Mouse (Mus musculus) layer of hippocampus, adult 11-12 months (tissue): ENCODE data around the gene Slc22a16.
A peak's percentile ranks its signal among the peaks of the same experiment; 100 is the strongest.
"Not testable (repeated sequence)": the region's sequence is repeated elsewhere in the genome, so short reads cannot be mapped to it uniquely, and the experiment has no call there.

ENCODE experiments used
- DNase-seq: peaks from one replicate; pipeline ENCODE4 v3.0.0; 2022; ENCODE audit warnings: low spot score

Slc22a16 gene

GRCm38 (mm10) chr10:40570036-40570435 lies at the start of gene Slc22a16:
Slc22a16 (plus strand) TSS chr10:40570336.
- no peak for DNase-seq

GRCm38 (mm10) chr10:40521579-40521978 lies 48.6 kb upstream of the Slc22a16 start:
- no peak for DNase-seq

GRCm38 (mm10) chr10:40523312-40523975 lies 46.7 kb upstream of the Slc22a16 start:
- DNase-seq = no peak

- no peak for DNase-seq
These were observed 45.9 kb upstream of the Slc22a16 start for GRCm38 (mm10) chr10:40524032-40524806.

- peak; percentile 84 for DNase-seq
These were observed 45.1 kb upstream of the Slc22a16 start for GRCm38 (mm10) chr10:40524991-40525390.

GRCm38 (mm10) chr10:40525616-40526155 lies 44.5 kb upstream of the Slc22a16 start:
- no peak for DNase-seq

- DNase-seq = no peak
These were observed 43.8 kb upstream of the Slc22a16 start for GRCm38 (mm10) chr10:40526301-40526761.

- no peak for DNase-seq
These were observed 43.1 kb upstream of the Slc22a16 start for GRCm38 (mm10) chr10:40526986-40527385.

GRCm38 (mm10) chr10:40527573-40527972 lies 42.6 kb upstream of the Slc22a16 start:
- DNase-seq = no peak

GRCm38 (mm10) chr10:40528668-40529067 lies 41.5 kb upstream of the Slc22a16 start:
- DNase-seq = no peak

GRCm38 (mm10) chr10:40529617-40530016 lies 40.5 kb upstream of the Slc22a16 start:
- peak; percentile 72 for DNase-seq

- no peak for DNase-seq
These were observed 39.5 kb upstream of the Slc22a16 start for GRCm38 (mm10) chr10:40530661-40531060.

- not testable (repeated sequence) for DNase-seq
These were observed 37.5 kb upstream of the Slc22a16 start for GRCm38 (mm10) chr10:40532586-40532985.

GRCm38 (mm10) chr10:40541351-40541750 lies 28.8 kb upstream of the Slc22a16 start:
- DNase-seq = no peak

- no peak for DNase-seq
These were observed 20.8 kb upstream of the Slc22a16 start for GRCm38 (mm10) chr10:40549317-40549716.

- no peak for DNase-seq
These were observed 18.3 kb upstream of the Slc22a16 start for GRCm38 (mm10) chr10:40551801-40552200.

GRCm38 (mm10) chr10:40565695-40566094 lies 4.4 kb upstream of the Slc22a16 start:
- not testable (repeated sequence) for DNase-seq

- DNase-seq = no peak
These were observed 5.9 kb downstream of the Slc22a16 start for GRCm38 (mm10) chr10:40575912-40576634.

- no peak for DNase-seq
These were observed 13.6 kb downstream of the Slc22a16 start for GRCm38 (mm10) chr10:40583584-40584255.

GRCm38 (mm10) chr10:40592186-40592585 lies 22.1 kb downstream of the Slc22a16 start:
- DNase-seq = peak; percentile 75

GRCm38 (mm10) chr10:40597177-40597576 lies 27.0 kb downstream of the Slc22a16 start:
- peak; percentile 10 for DNase-seq
